Mouse (Mus musculus): ENCODE measurements around the gene Med4. TPM values are rescaled to one million over a fixed set of nuclear protein-coding genes. Genes with fewer than 3 reads are reported as not detected.

Gene Med4
- polyA plus RNA-seq, 1 experiment from 2014 or later, result 78.9 TPM

GRCm38 (mm10) chr14:73494122-73494521, 15.7 kb upstream of the Med4 start:
- no peak for ATAC-seq
- H3K9me3 ChIP-seq (ENCODE audit: control insufficient read depth, low read length), result peaks cover 3% of the 10 kb centered on the region
- no peak overlapping the region for H3K9ac ChIP-seq (ENCODE audit: low read depth, low read length)
- no peaks in the 10 kb centered on the region for H3K4me1 ChIP-seq (ENCODE audit: control insufficient read depth, insufficient read depth, low read depth, low read length)
- H3K4me2 ChIP-seq (ENCODE audit: low read length), result no peak overlapping the region
- H3K27me3 ChIP-seq (replicated peaks; ENCODE audit: control insufficient read depth, insufficient read depth, low read length), result no peaks in the 10 kb centered on the region
- no peaks in the 10 kb centered on the region for H3K36me3 ChIP-seq (ENCODE audit: control insufficient read depth, insufficient read depth, low read length)
- H3K4me3 ChIP-seq (ENCODE audit: low read length), result no peak overlapping the region
- no peak overlapping the region for H3K27ac ChIP-seq (ENCODE audit: low read depth, low read length)
- 70% methylated on average over 6 of the region's 6 CpGs for WGBS

- Histone ChIP-seq H3K27ac (ENCODE audit: low read depth, low read length) (no peak overlapping the region), H3K4me3 (ENCODE audit: low read length) (no peak overlapping the region), H3K9me3 (ENCODE audit: control insufficient read depth, low read length) (no peaks in the 10 kb centered on the region), H3K4me2 (ENCODE audit: low read length) (no peak overlapping the region), H3K36me3 (ENCODE audit: control insufficient read depth, insufficient read depth, low read length) (no peaks in the 10 kb centered on the region), H3K4me1 (ENCODE audit: control insufficient read depth, insufficient read depth, low read depth, low read length) (no peaks in the 10 kb centered on the region), H3K27me3 (replicated peaks; ENCODE audit: control insufficient read depth, insufficient read depth, low read length) (no peaks in the 10 kb centered on the region), H3K9ac (ENCODE audit: low read depth, low read length) (no peak overlapping the region)
- ATAC-seq, result no peak
- 73% methylated on average over 7 of the region's 7 CpGs for WGBS
These were observed 14.1 kb upstream of the Med4 start for GRCm38 (mm10) chr14:73495753-73496152.

DNA sequence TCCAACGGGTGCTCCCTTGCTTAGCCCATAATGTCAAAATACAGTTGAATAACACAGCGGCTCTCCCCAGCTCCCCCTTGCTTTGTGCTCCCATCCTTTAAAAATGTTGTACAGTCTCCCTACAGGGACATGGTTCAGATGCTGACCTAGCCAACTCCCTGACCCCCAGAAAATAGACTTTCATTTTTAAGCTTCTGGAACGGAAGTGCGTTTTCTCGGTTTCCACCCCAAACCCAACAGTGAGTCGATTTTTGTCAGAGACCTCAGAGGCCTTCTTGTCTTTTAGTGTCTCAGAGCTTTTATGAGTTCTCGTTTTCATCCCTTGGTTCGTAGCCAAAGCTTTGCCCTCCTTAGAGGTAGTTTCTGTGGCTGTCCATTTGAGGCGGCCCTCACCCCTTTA, 8.5 kb upstream of the Med4 start:
- H3K4me3 ChIP-seq (ENCODE audit: low read length), result no peak overlapping the region
- 0 out of 2 replicates have a peak, but pooled peaks cover 2% of the 10 kb centered on the region for H3K4me1 ChIP-seq (ENCODE audit: control insufficient read depth, insufficient read depth, low read depth, low read length)
- WGBS, result 83% methylated on average over 9 of the region's 9 CpGs
- no peak overlapping the region; the same call in 1 of the 2 replicates for H3K27ac ChIP-seq (ENCODE audit: low read depth, low read length)
- H3K27me3 ChIP-seq (replicated peaks; ENCODE audit: control insufficient read depth, insufficient read depth, low read length), result no peaks in the 10 kb centered on the region
- ATAC-seq, result no peak
- no peaks in the 10 kb centered on the region for H3K9me3 ChIP-seq (ENCODE audit: control insufficient read depth, low read length)
- no peak overlapping the region for H3K4me2 ChIP-seq (ENCODE audit: low read length)
- H3K9ac ChIP-seq (ENCODE audit: low read depth, low read length), result no peak overlapping the region
- no peaks in the 10 kb centered on the region for H3K36me3 ChIP-seq (ENCODE audit: control insufficient read depth, insufficient read depth, low read length)

- Histone ChIP-seq H3K4me2 (ENCODE audit: low read length) (no peak overlapping the region), H3K27ac (ENCODE audit: low read depth, low read length) (peak overlapping the region; percentile 60), H3K4me3 (ENCODE audit: low read length) (no peak overlapping the region), H3K36me3 (ENCODE audit: control insufficient read depth, insufficient read depth, low read length) (no peaks in the 10 kb centered on the region), H3K4me1 (ENCODE audit: control insufficient read depth, insufficient read depth, low read depth, low read length) (0 out of 2 replicates have a peak, but pooled peaks cover 2% of the 10 kb centered on the region), H3K9me3 (ENCODE audit: control insufficient read depth, low read length) (no peaks in the 10 kb centered on the region), H3K9ac (ENCODE audit: low read depth, low read length) (no peak overlapping the region), H3K27me3 (replicated peaks; ENCODE audit: control insufficient read depth, insufficient read depth, low read length) (no peaks in the 10 kb centered on the region)
- WGBS, result 57% methylated on average over 6 of the region's 6 CpGs
- ATAC-seq, result peak; percentile 46; the same call in 1 of the 2 replicates
These were observed 8.1 kb upstream of the Med4 start for GRCm38 (mm10) chr14:73501721-73502120.

- H3K27me3 ChIP-seq (replicated peaks; ENCODE audit: control insufficient read depth, insufficient read depth, low read length), result no peaks in the 10 kb centered on the region
- 31% methylated on average over 7 of the region's 7 CpGs for WGBS
- H3K4me2 ChIP-seq (ENCODE audit: low read length), result no peak overlapping the region
- no peak overlapping the region for H3K4me3 ChIP-seq (ENCODE audit: low read length)
- H3K4me1 ChIP-seq (ENCODE audit: control insufficient read depth, insufficient read depth, low read depth, low read length), result 0 out of 2 replicates have a peak, but pooled peaks cover 2% of the 10 kb centered on the region
- H3K27ac ChIP-seq (ENCODE audit: low read depth, low read length), result peak overlapping the region; percentile 58
- H3K36me3 ChIP-seq (ENCODE audit: control insufficient read depth, insufficient read depth, low read length), result no peaks in the 10 kb centered on the region
- no peaks in the 10 kb centered on the region for H3K9me3 ChIP-seq (ENCODE audit: control insufficient read depth, low read length)
- H3K9ac ChIP-seq (ENCODE audit: low read depth, low read length), result no peak overlapping the region
- ATAC-seq, result peak; percentile 90
These were observed 7.1 kb upstream of the Med4 start for GRCm38 (mm10) chr14:73502591-73503184.

DNA sequence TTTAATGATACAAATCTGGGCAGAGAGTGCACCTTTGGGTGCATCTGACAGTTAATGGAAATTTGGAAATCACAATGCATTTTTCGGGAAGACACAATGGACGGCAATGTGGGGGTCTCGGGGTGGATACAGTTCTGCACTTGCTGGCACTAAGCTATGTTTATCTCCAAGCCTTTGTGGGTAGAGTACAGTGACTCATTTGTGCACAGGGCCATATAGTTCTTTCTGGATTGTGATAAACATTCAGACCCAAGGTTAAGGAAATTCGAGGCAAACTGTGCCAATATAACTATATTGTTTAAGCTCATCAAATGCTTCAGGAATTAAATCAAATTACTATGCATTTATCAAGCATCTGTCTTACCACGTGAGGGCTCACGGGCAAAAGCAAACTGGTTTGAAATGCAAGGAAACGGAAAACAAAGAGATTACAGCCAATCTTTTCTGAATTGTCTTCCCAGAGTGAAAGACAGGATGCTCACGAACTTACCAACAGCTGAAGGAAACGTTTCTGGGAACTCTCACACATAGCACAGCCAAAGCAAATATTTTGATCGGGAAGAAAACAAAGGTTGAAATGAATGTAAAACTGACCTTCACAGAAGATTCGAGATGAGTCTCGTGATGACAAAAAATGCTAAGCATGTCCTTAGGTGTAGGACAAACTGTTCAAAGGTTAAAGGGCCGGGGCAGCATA, 6.4 kb upstream of the Med4 start:
- 0 out of 2 replicates have a peak, but pooled peaks cover 2% of the 10 kb centered on the region for H3K4me1 ChIP-seq (ENCODE audit: control insufficient read depth, insufficient read depth, low read depth, low read length)
- H3K4me3 ChIP-seq (ENCODE audit: low read length), result no peak overlapping the region
- H3K36me3 ChIP-seq (ENCODE audit: control insufficient read depth, insufficient read depth, low read length), result no peaks in the 10 kb centered on the region
- no peak overlapping the region for H3K4me2 ChIP-seq (ENCODE audit: low read length)
- ATAC-seq, result peak; percentile 85
- peak overlapping the region; percentile 58 for H3K27ac ChIP-seq (ENCODE audit: low read depth, low read length)
- 50% methylated on average over 13 of the region's 13 CpGs for WGBS
- no peaks in the 10 kb centered on the region for H3K9me3 ChIP-seq (ENCODE audit: control insufficient read depth, low read length)
- H3K9ac ChIP-seq (ENCODE audit: low read depth, low read length), result no peak overlapping the region
- no peaks in the 10 kb centered on the region for H3K27me3 ChIP-seq (replicated peaks; ENCODE audit: control insufficient read depth, insufficient read depth, low read length)

DNA sequence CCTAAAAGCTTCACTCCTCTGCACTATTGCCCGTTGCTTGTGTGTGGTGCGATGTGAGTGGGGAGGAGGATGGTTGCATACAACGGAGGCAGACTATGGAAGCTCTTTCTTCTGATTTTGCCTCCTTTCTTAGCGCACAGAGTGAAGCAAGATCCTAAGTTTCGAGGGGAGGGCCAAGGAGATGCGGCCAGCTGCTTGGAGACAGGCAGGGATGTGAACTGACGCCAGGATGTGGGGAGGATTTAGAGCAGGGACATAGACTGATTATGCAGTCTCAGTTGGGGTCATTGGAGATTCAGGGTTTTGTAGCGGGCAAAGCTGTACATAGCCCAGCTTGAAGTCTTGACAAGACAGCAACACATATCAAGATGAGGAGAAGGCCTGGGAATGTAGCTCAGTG, 3.5 kb upstream of the Med4 start:
- Histone ChIP-seq H3K27me3 (replicated peaks; ENCODE audit: control insufficient read depth, insufficient read depth, low read length) (no peaks in the 10 kb centered on the region), H3K9ac (ENCODE audit: low read depth, low read length) (no peak overlapping the region)

DNA sequence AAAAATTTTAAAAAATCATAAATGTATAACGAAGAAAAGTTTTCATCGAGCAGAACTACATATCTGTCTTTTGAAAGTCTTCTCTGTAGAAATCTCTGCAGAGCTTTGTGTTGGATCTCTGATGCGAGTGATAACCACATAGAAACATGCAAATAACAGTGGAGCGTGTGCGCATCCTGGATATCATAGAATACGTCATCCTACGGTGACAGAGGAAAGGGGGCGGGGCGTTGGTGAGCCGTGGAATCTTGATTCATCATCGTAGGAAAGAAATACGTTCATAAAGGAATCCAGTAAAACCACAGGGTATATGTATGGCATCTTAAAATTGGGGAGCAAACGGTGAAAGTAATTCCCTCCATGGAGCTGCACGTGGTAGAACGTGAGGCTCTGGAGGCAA, 2.6 kb upstream of the Med4 start:
- no peaks in the 10 kb centered on the region for H3K9me3 ChIP-seq (ENCODE audit: control insufficient read depth, low read length)
- no peak overlapping the region for H3K27ac ChIP-seq (ENCODE audit: low read depth, low read length)
- H3K27me3 ChIP-seq (replicated peaks; ENCODE audit: control insufficient read depth, insufficient read depth, low read length), result no peaks in the 10 kb centered on the region
- H3K4me2 ChIP-seq (ENCODE audit: low read length), result no peak overlapping the region
- peaks cover 8% of the 10 kb centered on the region for H3K4me1 ChIP-seq (ENCODE audit: control insufficient read depth, insufficient read depth, low read depth, low read length)
- no peaks in the 10 kb centered on the region for H3K36me3 ChIP-seq (ENCODE audit: control insufficient read depth, insufficient read depth, low read length)
- WGBS, result 92% methylated on average over 15 of the region's 15 CpGs
- no peak for ATAC-seq
- no peak overlapping the region for H3K4me3 ChIP-seq (ENCODE audit: low read length)
- H3K9ac ChIP-seq (ENCODE audit: low read depth, low read length), result no peak overlapping the region

More for the DNA sequence above, 3.5 kb upstream of the Med4 start:
- Histone ChIP-seq H3K4me2 (ENCODE audit: low read length) (no peak overlapping the region), H3K4me3 (ENCODE audit: low read length) (no peak overlapping the region), H3K36me3 (ENCODE audit: control insufficient read depth, insufficient read depth, low read length) (no peaks in the 10 kb centered on the region), H3K9me3 (ENCODE audit: control insufficient read depth, low read length) (no peaks in the 10 kb centered on the region), H3K4me1 (ENCODE audit: control insufficient read depth, insufficient read depth, low read depth, low read length) (peaks cover 10% of the 10 kb centered on the region), H3K27ac (ENCODE audit: low read depth, low read length) (no peak overlapping the region)
- ATAC-seq, result no peak
- WGBS, result 58% methylated on average over 8 of the region's 8 CpGs

- H3K36me3 ChIP-seq (ENCODE audit: control insufficient read depth, insufficient read depth, low read length), result no peaks in the 10 kb centered on the region
- H3K9ac ChIP-seq (ENCODE audit: low read depth, low read length), result no peak overlapping the region
- ATAC-seq, result no peak
- no peak overlapping the region for H3K27ac ChIP-seq (ENCODE audit: low read depth, low read length)
- WGBS, result 74% methylated on average over 11 of the region's 11 CpGs
- H3K4me2 ChIP-seq (ENCODE audit: low read length), result no peak overlapping the region
- H3K27me3 ChIP-seq (replicated peaks; ENCODE audit: control insufficient read depth, insufficient read depth, low read length), result no peaks in the 10 kb centered on the region
- no peaks in the 10 kb centered on the region for H3K9me3 ChIP-seq (ENCODE audit: control insufficient read depth, low read length)
- no peak overlapping the region for H3K4me3 ChIP-seq (ENCODE audit: low read length)
- H3K4me1 ChIP-seq (ENCODE audit: control insufficient read depth, insufficient read depth, low read depth, low read length), result peaks cover 11% of the 10 kb centered on the region
These were observed 2.0 kb upstream of the Med4 start for GRCm38 (mm10) chr14:73507702-73508376.
